Mouse (Mus musculus) myocyte (in vitro differentiated cells): Measurements from ENCODE around the gene Ptprc. TPM values are rescaled to one million over a fixed set of nuclear protein-coding genes. Genes with fewer than 3 reads are reported as not detected.

Source experiments
- H3K27me3 ChIP-seq: one replicate; pipeline ENCODE4 v1.6.1; 2011; ENCODE audit not compliant: control insufficient read depth, insufficient read depth, insufficient read length
- H3K36me3 ChIP-seq: one replicate; pipeline ENCODE4 v1.6.1; 2011; ENCODE audit not compliant: control insufficient read depth, insufficient read depth
- H3K4me2 ChIP-seq: one replicate; pipeline ENCODE4 v1.6.1; 2011; ENCODE audit warnings: low read depth, control low read depth
- H3K4me3 ChIP-seq: one replicate; pipeline ENCODE4 v1.5.1; 2011; ENCODE audit warnings: mild to moderate bottlenecking, control low read depth, moderate library complexity
- H3K79me2 ChIP-seq: one replicate; pipeline ENCODE4 v1.6.1; 2011; ENCODE audit not compliant: control insufficient read depth, insufficient read depth
- H3ac ChIP-seq: one replicate; pipeline ENCODE4 v1.6.1; 2011; ENCODE audit not compliant: control insufficient read depth, insufficient read length
- CEBPB ChIP-seq: IDR thresholded peaks from 2 replicates; pipeline ENCODE4 v1.6.1; 2011; ENCODE audit warnings: mild to moderate bottlenecking, moderate library complexity; ENCODE audit not compliant: poor library complexity, insufficient read depth, severe bottlenecking
- E2F4 ChIP-seq: IDR thresholded peaks from one replicate; pipeline ENCODE4 v1.6.1; 2011; ENCODE audit warnings: mild to moderate bottlenecking, control low read depth, moderate library complexity; ENCODE audit not compliant: insufficient read depth
- MAX ChIP-seq: IDR thresholded peaks from one replicate; pipeline ENCODE4 v1.6.1; 2011; ENCODE audit warnings: low read depth, mild to moderate bottlenecking, control low read depth
- MYOD1 ChIP-seq, 3 experiments: IDR thresholded peaks; one replicate each; pipeline ENCODE4 v1.6.1; 2011; ENCODE audit warnings: control low read depth in 2 of 3, low read depth in 2 of 3, mild to moderate bottlenecking in 2 of 3, moderate library complexity in 1 of 3; ENCODE audit not compliant: insufficient read length in 2 of 3, control insufficient read depth in 1 of 3
- MYOG ChIP-seq, 3 experiments: IDR thresholded peaks; one replicate each; pipeline ENCODE4 v1.6.1; 2011; ENCODE audit warnings: control low read depth in 2 of 3, low read depth in 2 of 3, mild to moderate bottlenecking in 2 of 3; ENCODE audit not compliant: insufficient read length in 2 of 3, control insufficient read depth in 1 of 3, insufficient read depth in 1 of 3
- POLR2A ChIP-seq: IDR thresholded peaks from one replicate; pipeline ENCODE4 v1.6.1; 2011; ENCODE audit warnings: low read depth, mild to moderate bottlenecking, control low read depth, moderate library complexity; ENCODE audit not compliant: insufficient read length
- POLR2AphosphoS2 ChIP-seq: IDR thresholded peaks from one replicate; pipeline ENCODE4 v1.6.1; 2011; ENCODE audit warnings: low read depth, control low read depth; ENCODE audit not compliant: insufficient read length
- REST ChIP-seq: IDR thresholded peaks from one replicate; pipeline ENCODE4 v1.6.1; 2011; ENCODE audit warnings: mild to moderate bottlenecking, control low read depth, moderate library complexity; ENCODE audit not compliant: insufficient read depth, insufficient read length
- SRF ChIP-seq: IDR thresholded peaks from one replicate; pipeline ENCODE4 v1.6.1; 2011; ENCODE audit warnings: low read depth; ENCODE audit not compliant: control insufficient read depth, insufficient read length
- TCF12 ChIP-seq: IDR thresholded peaks from one replicate; pipeline ENCODE4 v1.6.1; 2011; ENCODE audit warnings: mild to moderate bottlenecking, control low read depth; ENCODE audit not compliant: poor library complexity, insufficient read depth, severe bottlenecking
- TCF3 ChIP-seq: IDR thresholded peaks from one replicate; pipeline ENCODE4 v1.6.1; 2011; ENCODE audit warnings: low read depth, control low read depth; ENCODE audit not compliant: insufficient read length
- USF1 ChIP-seq: IDR thresholded peaks from one replicate; pipeline ENCODE4 v1.6.1; 2011; ENCODE audit warnings: low read depth, mild to moderate bottlenecking, control low read depth, moderate library complexity
- polyA plus RNA-seq: library from polyadenylated mRNA; unstranded; fragments of >200 nt; fragmentation: generic; extraction: Trizol; gene quantifications from one replicate; pipeline ENCODE4 v1.2.1, GENCODE M21; 2012; ENCODE audit warnings: missing spikeins

The Ptprc gene
- polyA plus RNA-seq, 1 experiment: not detected

DNA sequence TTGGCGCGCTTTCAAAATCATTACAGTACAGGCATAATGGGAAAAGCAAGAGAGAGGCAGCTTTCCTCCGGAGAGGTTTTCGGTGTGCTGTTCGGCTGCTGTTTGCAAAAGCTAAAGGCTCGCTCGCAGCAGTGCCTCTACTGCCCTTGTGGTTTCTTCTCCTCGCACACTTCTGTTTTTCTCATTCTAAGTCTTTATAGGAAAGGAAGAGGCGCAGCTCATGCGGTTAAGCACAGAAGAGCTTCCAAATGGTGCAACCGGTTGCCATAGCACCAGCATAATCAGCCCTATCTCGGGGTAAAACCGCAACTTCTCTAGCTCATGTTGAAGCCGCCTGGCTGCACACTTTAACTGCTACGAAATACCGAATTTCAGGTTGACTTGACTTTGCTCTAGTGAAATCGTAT, 39.1 kb downstream of the Ptprc start:
- TF ChIP-seq MYOD1 (IDR thresholded peaks at IDR 0.05; ENCODE audit: control insufficient read depth in 1 of 3, insufficient read length in 2 of 3, low read depth in 2 of 3) (no peak), MAX (no peak)
- Histone ChIP-seq H3K27me3 (no peaks in the 10 kb centered on the region), H3K4me3 (no peak overlapping the region), H3K79me2 (no peaks in the 10 kb centered on the region), H3K36me3 (no peaks in the 10 kb centered on the region), H3K4me2 (peak overlapping the region; percentile 19), H3ac (no peak overlapping the region)

DNA sequence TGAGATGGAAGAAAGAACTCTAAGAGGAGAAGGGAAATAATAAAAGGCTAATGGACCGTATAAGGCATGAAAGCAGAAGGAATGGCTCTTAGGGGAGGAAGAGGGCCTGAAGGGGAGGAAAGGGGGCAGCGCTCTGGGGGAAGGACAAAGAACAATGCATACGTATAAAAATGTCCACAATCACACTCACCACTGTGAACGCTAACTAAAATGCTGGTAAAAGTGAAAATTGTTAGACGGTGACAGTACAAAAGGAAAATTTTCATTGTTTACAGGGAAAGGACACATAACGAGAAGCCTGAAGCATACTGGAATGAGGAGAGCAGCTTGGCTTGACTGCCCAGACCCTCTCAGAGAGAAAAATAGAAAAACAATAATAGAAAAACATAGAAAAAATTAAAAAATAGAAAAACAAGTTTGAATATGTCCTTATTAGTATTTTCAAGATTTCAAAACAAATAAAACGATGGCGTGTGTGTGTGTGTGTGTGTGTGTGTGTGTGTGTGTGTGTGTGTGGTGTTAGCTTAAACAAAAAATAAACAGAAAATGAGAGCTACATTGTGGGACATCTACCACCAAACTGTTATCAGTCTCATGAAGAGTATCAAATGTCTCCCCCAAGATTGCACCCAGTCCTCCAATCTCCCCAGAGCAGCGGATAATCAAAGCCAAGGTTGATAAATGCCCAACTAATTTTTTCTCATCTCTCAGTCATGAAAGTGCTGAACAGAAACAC, 39.7 kb downstream of the Ptprc start:
- Histone ChIP-seq H3K27me3 (no peaks in the 10 kb centered on the region), H3K79me2 (no peaks in the 10 kb centered on the region), H3ac (no peak overlapping the region), H3K4me3 (no peak overlapping the region), H3K4me2 (peak overlapping the region; percentile 19), H3K36me3 (no peaks in the 10 kb centered on the region)
- TF ChIP-seq POLR2A: no peak
- no peak for TF ChIP-seq TCF3
- TF ChIP-seq POLR2AphosphoS2: no peak
- TF ChIP-seq MYOG (IDR thresholded peaks at IDR 0.05; ENCODE audit: control insufficient read depth in 1 of 3, insufficient read depth in 1 of 3, insufficient read length in 2 of 3, low read depth in 2 of 3): no peak
- TF ChIP-seq SRF: no peak
- TF ChIP-seq USF1: no peak

DNA sequence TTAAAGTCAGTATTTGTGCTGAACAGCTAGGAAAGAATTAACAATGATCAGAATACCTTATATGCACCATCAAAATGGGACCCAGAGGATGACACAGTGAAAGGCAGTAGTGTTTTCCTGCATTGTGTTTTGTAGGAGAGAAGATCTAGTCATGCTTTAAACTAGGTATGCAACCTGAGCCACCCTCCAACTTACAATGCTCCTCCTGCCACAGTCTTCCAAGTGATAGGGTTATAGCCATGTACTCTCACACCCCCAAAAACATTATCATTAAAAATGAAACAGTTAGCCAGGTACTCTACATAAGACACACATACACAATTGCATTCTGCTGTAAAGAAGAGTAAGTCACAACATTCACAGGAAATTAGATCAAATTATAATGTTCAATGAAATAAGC, 40.4 kb downstream of the Ptprc start:
- Histone ChIP-seq H3K36me3 (no peaks in the 10 kb centered on the region), H3ac (no peak overlapping the region), H3K79me2 (no peaks in the 10 kb centered on the region), H3K4me3 (no peak overlapping the region), H3K4me2 (no peak overlapping the region), H3K27me3 (no peaks in the 10 kb centered on the region)
- no peak for TF ChIP-seq REST
- no peak for TF ChIP-seq CEBPB
- TF ChIP-seq MYOD1 (IDR thresholded peaks at IDR 0.05; ENCODE audit: control insufficient read depth in 1 of 3, insufficient read length in 2 of 3, low read depth in 2 of 3): no peak
- TF ChIP-seq MYOG (IDR thresholded peaks at IDR 0.05; ENCODE audit: control insufficient read depth in 1 of 3, insufficient read depth in 1 of 3, insufficient read length in 2 of 3, low read depth in 2 of 3): no peak
- no peak for TF ChIP-seq POLR2AphosphoS2
- no peak for TF ChIP-seq MAX
- TF ChIP-seq POLR2A: no peak
- TF ChIP-seq E2F4: no peak
- TF ChIP-seq SRF: no peak
- TF ChIP-seq USF1: no peak
- no peak for TF ChIP-seq TCF3
- no peak for TF ChIP-seq TCF12

DNA sequence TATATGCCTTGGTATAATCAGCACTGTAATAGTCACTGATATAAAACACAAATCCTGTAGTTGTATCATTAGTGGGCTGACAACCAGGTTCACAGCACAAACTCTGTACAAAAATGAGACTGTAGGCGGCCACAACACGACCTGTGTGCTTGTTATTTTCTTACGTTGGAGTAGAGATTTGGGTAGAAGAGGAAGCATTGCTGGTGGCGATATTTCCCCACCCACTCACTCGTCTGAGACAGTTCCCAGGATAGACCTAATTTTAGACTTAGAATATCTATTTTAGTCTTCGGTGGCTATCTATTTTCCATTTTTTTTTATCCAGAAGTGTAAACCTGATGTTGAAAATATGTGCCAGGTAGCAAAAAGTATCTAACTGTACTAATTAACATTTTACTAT, 41.2 kb downstream of the Ptprc start:
- no peaks in the 10 kb centered on the region for H3K27me3 ChIP-seq
- no peak for TF ChIP-seq MYOD1 (IDR thresholded peaks at IDR 0.05; ENCODE audit: control insufficient read depth in 1 of 3, insufficient read length in 2 of 3, low read depth in 2 of 3)
- no peak for TF ChIP-seq USF1
- TF ChIP-seq E2F4: no peak
- TF ChIP-seq POLR2A: no peak
- no peak for TF ChIP-seq CEBPB
- TF ChIP-seq MYOG (IDR thresholded peaks at IDR 0.05; ENCODE audit: control insufficient read depth in 1 of 3, insufficient read depth in 1 of 3, insufficient read length in 2 of 3, low read depth in 2 of 3): no peak
- no peak for TF ChIP-seq MAX
- TF ChIP-seq POLR2AphosphoS2: no peak
- no peak for TF ChIP-seq SRF
- H3K4me2 ChIP-seq: no peak overlapping the region
- H3K79me2 ChIP-seq: no peaks in the 10 kb centered on the region
- no peak overlapping the region for H3K4me3 ChIP-seq
- H3K36me3 ChIP-seq: no peaks in the 10 kb centered on the region
- H3ac ChIP-seq: no peak overlapping the region

DNA sequence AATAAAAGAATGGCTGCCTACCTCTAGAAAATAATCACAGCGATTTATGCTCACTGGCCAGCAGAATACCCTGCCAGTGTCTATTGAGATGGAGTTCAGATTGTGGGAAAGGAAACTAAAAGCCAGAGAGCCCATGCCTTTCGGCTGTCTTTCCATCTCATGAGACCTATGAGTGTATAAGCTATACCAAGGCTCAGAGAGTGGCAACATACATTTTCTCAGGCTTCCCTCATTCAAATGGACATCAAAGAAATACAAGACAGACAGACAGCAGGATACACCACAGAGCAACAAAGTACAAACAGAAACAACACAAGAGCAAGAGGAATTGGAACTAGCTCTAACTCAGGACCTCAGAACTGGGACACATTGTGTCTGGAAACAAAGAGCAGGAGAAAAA, 43.8 kb downstream of the Ptprc start:
- H3K36me3 ChIP-seq: no peaks in the 10 kb centered on the region
- H3K4me3 ChIP-seq: no peak overlapping the region
- no peak overlapping the region for H3K4me2 ChIP-seq
- no peaks in the 10 kb centered on the region for H3K27me3 ChIP-seq
- H3K79me2 ChIP-seq: no peaks in the 10 kb centered on the region
- H3ac ChIP-seq: no peak overlapping the region
- TF ChIP-seq TCF12: no peak
- no peak for TF ChIP-seq CEBPB
- TF ChIP-seq SRF: no peak
- no peak for TF ChIP-seq MAX
- TF ChIP-seq POLR2A: no peak
- no peak for TF ChIP-seq E2F4
- TF ChIP-seq TCF3: no peak
- TF ChIP-seq USF1: no peak
- TF ChIP-seq REST: no peak
- TF ChIP-seq MYOG (IDR thresholded peaks at IDR 0.05; ENCODE audit: control insufficient read depth in 1 of 3, insufficient read depth in 1 of 3, insufficient read length in 2 of 3, low read depth in 2 of 3): no peak
- no peak for TF ChIP-seq POLR2AphosphoS2
- no peak for TF ChIP-seq MYOD1 (IDR thresholded peaks at IDR 0.05; ENCODE audit: control insufficient read depth in 1 of 3, insufficient read length in 2 of 3, low read depth in 2 of 3)
